Mouse (Mus musculus) thymus, adult 18-20 months (tissue): ENCODE data around the gene Vmn2r10.
"Not testable (repeated sequence)": the region's sequence is repeated elsewhere in the genome, so short reads cannot be mapped to it uniquely, and the experiment has no call there.

Experiments used
- DNase-seq, 2 experiments: peaks; one replicate each; pipeline ENCODE4 v3.0.0; 2022; ENCODE audit warnings: mixed read lengths in 2 of 2

Gene Vmn2r10

GRCm38 (mm10) chr5:109006427-109006826, at the start of gene Vmn2r10:
Gene Vmn2r10 (minus strand): TSS chr5:109006527.
- not testable (repeated sequence) for DNase-seq

DNA sequence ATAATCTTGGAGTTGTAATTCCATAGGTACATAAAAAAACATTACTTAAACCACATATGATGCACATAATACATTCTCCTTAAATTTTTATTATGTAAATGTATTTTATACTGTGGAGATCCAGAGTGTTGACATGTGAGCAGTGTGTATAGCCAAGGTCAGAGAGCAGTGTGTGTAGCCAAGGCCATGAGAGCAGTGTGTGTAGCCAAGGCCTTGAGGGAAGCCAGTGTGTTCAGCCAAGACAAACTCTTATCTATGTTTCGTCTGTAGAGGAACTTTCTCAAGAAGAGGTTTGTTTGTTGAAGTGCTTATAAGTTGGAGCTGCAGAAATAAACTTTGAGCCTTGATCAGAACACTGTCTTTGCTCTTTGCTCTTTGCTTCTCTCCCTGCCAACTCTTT, 49.0 kb upstream of the Vmn2r10 start:
- no peak for DNase-seq

DNA sequence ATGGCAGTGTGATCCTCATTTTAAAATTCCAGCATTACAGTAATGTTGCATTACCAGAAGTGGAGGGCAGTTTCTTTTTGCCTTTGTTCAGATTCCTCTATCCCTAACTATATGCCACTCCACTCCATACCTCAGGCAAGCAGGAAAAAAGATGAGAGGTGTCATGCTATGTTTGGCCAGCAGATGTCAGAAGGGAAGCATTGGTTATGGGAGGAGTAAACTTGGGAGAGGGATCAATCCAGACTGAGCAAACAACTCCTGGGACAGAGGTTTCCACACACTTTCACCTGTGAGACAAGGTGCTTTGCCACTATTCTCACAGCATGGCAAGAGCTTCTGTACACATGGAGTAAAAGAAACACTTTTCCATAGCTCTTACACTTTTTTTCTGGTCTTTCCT, 26.3 kb upstream of the Vmn2r10 start:
- no peak for DNase-seq

DNA sequence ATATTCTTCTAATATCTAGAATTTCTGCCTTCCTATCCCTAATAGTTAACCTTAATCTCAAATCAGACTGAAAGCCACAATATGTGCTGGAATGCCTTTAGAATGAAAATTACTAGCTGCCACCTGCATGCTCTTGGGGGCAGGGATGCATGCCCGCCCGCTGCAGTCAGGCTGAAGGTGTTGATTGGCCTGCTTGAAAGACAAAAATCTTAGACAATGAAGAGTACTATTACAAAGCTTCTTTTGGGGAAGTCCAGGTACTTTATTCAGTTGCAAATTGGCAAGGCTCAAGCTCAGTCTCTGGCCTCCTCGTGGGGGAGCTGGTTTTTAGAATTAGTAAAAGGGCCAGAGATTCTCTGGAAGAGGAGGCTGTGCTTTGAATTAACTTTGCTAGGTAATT, 17.4 kb downstream of the Vmn2r10 start:
- DNase-seq: no peak
